Mouse (Mus musculus) neural tube, embryonic 13.5 days (tissue): ENCODE results near the gene Rspo3. TPM values are rescaled to one million over a fixed set of nuclear protein-coding genes. Genes with fewer than 3 reads are reported as not detected.

ENCODE experiments used
- ATAC-seq: fragments of 200-750 bp; cut with Nextera tagmentation; 2 replicates; pipeline ENCODE4 v1.8.0; 2017; ENCODE audit warnings: low read depth, mild to moderate bottlenecking, moderate TSS enrichment, moderate library complexity
- H3K27ac ChIP-seq: fragments of 300-500 bp; sonication (generic); replicated peaks from 2 replicates; pipeline ENCODE4 v1.5.1; 2015; ENCODE audit warnings: moderate library complexity, mild to moderate bottlenecking, inconsistent platforms
- H3K27me3 ChIP-seq: fragments of 300-500 bp; sonication (generic); 2 replicates; pipeline ENCODE4 v1.6.1; 2015; ENCODE audit warnings: mild to moderate bottlenecking, inconsistent platforms
- H3K36me3 ChIP-seq: fragments of 300-500 bp; sonication (generic); 2 replicates; pipeline ENCODE4 v1.6.1; 2015; ENCODE audit warnings: mild to moderate bottlenecking, inconsistent platforms
- H3K4me1 ChIP-seq: fragments of 300-500 bp; sonication (generic); replicated peaks from 2 replicates; pipeline ENCODE4 v1.6.1; 2015; ENCODE audit warnings: inconsistent platforms
- H3K4me2 ChIP-seq: fragments of 300-500 bp; sonication (generic); 2 replicates; pipeline ENCODE4 v1.6.1; 2015; ENCODE audit warnings: inconsistent platforms, mild to moderate bottlenecking, moderate library complexity
- H3K4me3 ChIP-seq: fragments of 300-500 bp; sonication (generic); 2 replicates; pipeline ENCODE4 v1.5.1; 2015; ENCODE audit warnings: mild to moderate bottlenecking, inconsistent platforms
- H3K9ac ChIP-seq: fragments of 300-500 bp; sonication (generic); 2 replicates; pipeline ENCODE4 v1.6.1; 2015; ENCODE audit warnings: moderate library complexity, mild to moderate bottlenecking, inconsistent platforms
- H3K9me3 ChIP-seq: fragments of 300-500 bp; sonication (generic); 2 replicates; pipeline ENCODE4 v1.6.1; 2016; ENCODE audit warnings: inconsistent platforms
- WGBS: fragments of 180-500 bp; shearing (Covaris S2); methylation state at CpG from one replicate; pipeline ENCODE4 v1.1.7; 2015; 5-methylcytosine and 5-hydroxymethylcytosine counted together
- polyA plus RNA-seq: library from polyadenylated mRNA; unstranded; fragments of >200 nt; fragmentation: Nextera tagmentation; extraction: Ambion mirVana; gene quantifications from 2 replicates; pipeline ENCODE4 v1.2.1, GENCODE M21; 2015

The Rspo3 gene
- polyA plus RNA-seq, 1 experiment from 2014 or later, result 2.7 TPM

DNA sequence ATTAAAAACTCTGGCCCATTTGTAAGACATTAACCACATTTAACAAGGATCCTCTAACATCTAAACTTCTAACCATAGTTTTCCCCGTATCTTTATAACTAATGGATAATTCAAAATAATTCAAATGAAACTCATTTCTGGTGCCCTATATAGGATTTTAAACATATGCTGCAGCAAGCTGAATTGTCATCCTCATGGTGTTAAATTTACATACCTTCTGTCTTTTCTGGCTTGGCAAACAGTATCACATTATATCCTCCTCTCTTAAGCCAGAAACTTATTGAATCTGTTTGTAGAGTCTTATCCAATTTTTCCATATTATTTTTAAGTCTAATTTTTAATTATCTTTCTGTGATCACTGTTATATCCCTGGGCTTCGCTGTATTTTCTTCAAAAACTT lies 111.1 kb downstream of the Rspo3 start:
- no peak overlapping the region for H3K4me2 ChIP-seq
- ATAC-seq, result no peak
- H3K27me3 ChIP-seq, result no peaks in the 10 kb centered on the region
- no peaks in the 10 kb centered on the region for H3K9me3 ChIP-seq
- no peaks in the 10 kb centered on the region for H3K4me1 ChIP-seq
- H3K36me3 ChIP-seq, result no peaks in the 10 kb centered on the region
- 84% methylated on average over 2 of the region's 2 CpGs for WGBS
- H3K9ac ChIP-seq, result no peak overlapping the region
- no peak overlapping the region for H3K27ac ChIP-seq
- H3K4me3 ChIP-seq, result no peak overlapping the region

DNA sequence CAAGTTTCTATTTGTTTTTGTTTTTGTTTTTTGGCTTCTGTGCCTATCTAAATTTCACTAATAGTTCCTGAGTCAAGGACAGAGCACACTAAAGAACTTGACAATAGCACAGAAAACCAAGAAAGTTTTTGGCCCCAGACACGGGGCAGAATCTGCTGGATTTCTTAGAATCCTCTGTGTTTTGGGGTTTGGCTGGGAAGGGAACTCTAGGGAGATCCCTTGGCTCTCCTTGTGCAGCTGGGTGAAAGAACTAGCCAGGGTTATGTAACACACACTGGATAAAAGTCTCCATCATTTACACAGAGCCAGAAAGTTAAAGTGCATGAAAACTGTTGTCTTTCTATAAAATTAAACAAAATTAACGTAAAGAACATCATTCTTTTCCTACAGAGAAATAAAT lies 121.3 kb downstream of the Rspo3 start:
- no peaks in the 10 kb centered on the region for H3K36me3 ChIP-seq
- WGBS, result 76% methylated on average over 2 of the region's 2 CpGs
- no peak overlapping the region for H3K9ac ChIP-seq
- ATAC-seq, result no peak
- no peaks in the 10 kb centered on the region for H3K4me1 ChIP-seq
- H3K9me3 ChIP-seq, result no peaks in the 10 kb centered on the region
- no peak overlapping the region for H3K4me2 ChIP-seq
- no peaks in the 10 kb centered on the region for H3K27me3 ChIP-seq
- H3K4me3 ChIP-seq, result no peak overlapping the region
- H3K27ac ChIP-seq, result no peak overlapping the region

DNA sequence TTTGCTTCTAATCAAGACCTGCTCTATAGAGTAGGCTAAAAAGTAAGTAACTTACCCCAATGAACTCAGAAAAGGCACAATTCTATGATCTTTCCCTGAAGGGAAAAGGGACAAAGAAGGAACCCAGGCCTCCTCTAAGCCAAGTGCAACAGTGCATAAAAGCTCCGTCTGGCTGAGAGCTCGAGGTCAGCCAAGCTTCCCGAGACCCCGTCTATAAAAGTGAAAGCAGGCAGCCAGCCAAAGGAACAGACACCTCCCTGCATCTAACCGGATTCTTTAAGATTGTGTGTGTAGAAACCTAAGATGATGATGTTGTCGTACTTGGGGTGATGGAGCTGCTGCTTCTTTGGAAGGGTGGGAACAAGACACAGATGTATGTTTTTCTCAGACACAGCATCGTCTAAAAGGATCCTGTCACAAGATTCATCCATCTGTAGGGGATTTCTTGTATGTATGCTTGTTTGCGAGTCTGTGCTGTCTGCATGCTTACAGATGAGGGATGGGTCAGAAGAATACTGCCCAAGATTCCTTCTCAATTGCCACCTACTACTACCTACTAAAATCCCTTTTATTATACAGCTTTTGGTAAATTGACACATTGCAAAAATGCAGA lies 132.9 kb downstream of the Rspo3 start:
- H3K4me1 ChIP-seq, result no peaks in the 10 kb centered on the region
- no peak overlapping the region for H3K4me3 ChIP-seq
- 52% methylated on average over 8 of the region's 8 CpGs for WGBS
- ATAC-seq, result no peak
- no peaks in the 10 kb centered on the region for H3K27me3 ChIP-seq
- H3K36me3 ChIP-seq, result no peaks in the 10 kb centered on the region
- no peak overlapping the region for H3K4me2 ChIP-seq
- H3K27ac ChIP-seq, result no peak overlapping the region
- H3K9me3 ChIP-seq, result no peaks in the 10 kb centered on the region
- no peak overlapping the region for H3K9ac ChIP-seq

Other genes starting within 250 kb of the Rspo3 start
- gene Echdc1, start 222.7 kb downstream of the Rspo3 start, polyA plus RNA-seq, result 25.5 and 26.7 TPM in 2 replicates
- 84.3 and 88.8 TPM in 2 replicates for gene Rnf146, start 173.4 kb downstream of the Rspo3 start, polyA plus RNA-seq